Mouse (Mus musculus) Patski (cell line): ENCODE measurements around the gene Cep295nl. TPM values are rescaled to one million over a fixed set of nuclear protein-coding genes. Genes with fewer than 3 reads are reported as not detected.

Experiments
- ATAC-seq: fragments of 100-300 bp; one replicate; pipeline ENCODE4 v1.8.0; 2021
- CTCF ChIA-PET: fragments of 350-600 bp; sonication (Branson Sonifier 250); formaldehyde crosslinking; loops from one replicate; lab custom pipeline; 2022; ENCODE audit warnings: inconsistent platforms; lab: Charles Lee
- POLR2A ChIA-PET: fragments of 350-600 bp; sonication (Branson Sonifier 250); formaldehyde crosslinking; loops from one replicate; lab custom pipeline; 2022; ENCODE audit warnings: antibody characterized with exemption, inconsistent platforms; lab: Charles Lee
- DNase-seq: peaks from one replicate; pipeline ENCODE4 v3.0.0-alpha.2; 2011; ENCODE audit warnings: low read depth, low spot score
- H3K27me3 ChIP-seq: fragments of 371-371 bp; one replicate; pipeline ENCODE4 v1.5.1; 2021
- CTCF ChIP-seq: fragments of 100-300 bp; IDR thresholded peaks from one replicate; pipeline ENCODE4 v1.5.1; 2021
- in situ Hi-C: fragments of 300-500 bp; cut with MboI; formaldehyde crosslinking; loops from 3 replicates; pipeline ENCODE4 v1.11.1; 2018; ENCODE audit warnings: low pct_unique_long_range_greater_than_20kb, mixed read lengths
- polyA plus RNA-seq: library from polyadenylated mRNA; unstranded; gene quantifications from one replicate; pipeline ENCODE4 v1.2.3, GENCODE M21; 2021

Gene Cep295nl
- polyA plus RNA-seq, 1 experiment from 2014 or later = 0.41 TPM

GRCm38 (mm10) chr11:118371876-118372275 is 29.6 kb upstream of the Cep295nl start:
- H3K27me3 ChIP-seq = no peaks in the 10 kb centered on the region
- POLR2A ChIA-PET = no interaction called here
- no peak for TF ChIP-seq CTCF

GRCm38 (mm10) chr11:118369657-118370056 is 27.4 kb upstream of the Cep295nl start:
- POLR2A ChIA-PET = no interaction called here
- H3K27me3 ChIP-seq = no peaks in the 10 kb centered on the region
- in situ Hi-C loops = loop anchor here (5.0 kb wide), 1 partner anchor 47 kb away; no protein-coding TSS in a partner anchor
- CTCF ChIA-PET = interaction anchor here (1.8 kb wide), 1 partner anchor 9 kb away, joined by 7 read pairs; no protein-coding TSS in a partner anchor
- ATAC-seq (no peak), DNase-seq (no peak)
- TF ChIP-seq CTCF = no peak

More at GRCm38 (mm10) chr11:118371876-118372275, 29.6 kb upstream of the Cep295nl start:
- CTCF ChIA-PET = no interaction called here
- in situ Hi-C loops = no loop called here
- no peak for ATAC-seq
- DNase-seq = no peak

- DNase-seq (no peak), ATAC-seq (no peak)
- ChIA-PET POLR2A (no interaction called here), CTCF (interaction anchor here (1.8 kb wide), 1 partner anchor 10 kb away, joined by 7 read pairs; no protein-coding TSS in a partner anchor)
- in situ Hi-C loops = loop anchor here (5.0 kb wide), 1 partner anchor 47 kb away; no protein-coding TSS in a partner anchor
- H3K27me3 ChIP-seq = no peaks in the 10 kb centered on the region
- no peak for TF ChIP-seq CTCF
Measured at GRCm38 (mm10) chr11:118369251-118369650, 27.0 kb upstream of the Cep295nl start.

- H3K27me3 ChIP-seq = no peaks in the 10 kb centered on the region
- in situ Hi-C loops = loop anchor here (5.0 kb wide), 1 partner anchor 46 kb away; no protein-coding TSS in a partner anchor
- ChIA-PET POLR2A (no interaction called here), CTCF (interaction anchor here (0.7 kb wide), 1 partner anchor 11 kb away, joined by 5 read pairs; no protein-coding TSS in a partner anchor)
- TF ChIP-seq CTCF = no peak
- ATAC-seq = no peak
- no peak for DNase-seq
Measured at GRCm38 (mm10) chr11:118368330-118368729, 26.0 kb upstream of the Cep295nl start.

GRCm38 (mm10) chr11:118366559-118366958 is 24.3 kb upstream of the Cep295nl start:
- no peak for TF ChIP-seq CTCF
- no peaks in the 10 kb centered on the region for H3K27me3 ChIP-seq
- POLR2A ChIA-PET = no interaction called here
- CTCF ChIA-PET = interaction anchor here (2.3 kb wide), 1 partner anchor 44 kb away, joined by 5 read pairs; no protein-coding TSS in a partner anchor
- ATAC-seq = no peak
- DNase-seq = no peak
- in situ Hi-C loops = loop anchor here (5.0 kb wide), 1 partner anchor 44 kb away; no protein-coding TSS in a partner anchor

GRCm38 (mm10) chr11:118366108-118366507 is 23.8 kb upstream of the Cep295nl start:
- CTCF ChIA-PET = interaction anchor here (0.6 to 2.3 kb wide), 2 partner anchors 44 to 359 kb away, joined by 3 to 5 read pairs; no protein-coding TSS in a partner anchor
- in situ Hi-C loops = loop anchor here (5.0 kb wide), 1 partner anchor 44 kb away; no protein-coding TSS in a partner anchor
- POLR2A ChIA-PET = no interaction called here
- no peak for TF ChIP-seq CTCF
- DNase-seq (no peak), ATAC-seq (no peak)
- no peaks in the 10 kb centered on the region for H3K27me3 ChIP-seq

GRCm38 (mm10) chr11:118365171-118365570 is 22.9 kb upstream of the Cep295nl start:
- ATAC-seq = peak; percentile 61
- DNase-seq = peak; percentile 80
- no peak for TF ChIP-seq CTCF
- no peaks in the 10 kb centered on the region for H3K27me3 ChIP-seq
- in situ Hi-C loops = loop anchor here (5.0 kb wide), 1 partner anchor 43 kb away; no protein-coding TSS in a partner anchor
- ChIA-PET POLR2A (interaction anchor here (1.1 kb wide), 1 partner anchor 76 kb away, joined by 5 read pairs; no protein-coding TSS in a partner anchor), CTCF (interaction anchor here (1.0 to 2.3 kb wide), 3 partner anchors 14 to 49 kb away, joined by 3 to 5 read pairs (median 5); no protein-coding TSS in a partner anchor)

GRCm38 (mm10) chr11:118364021-118364420 is 21.7 kb upstream of the Cep295nl start:
- CTCF ChIA-PET = interaction anchor here (1.0 to 1.8 kb wide), 2 partner anchors 14 to 16 kb away, joined by 3 to 5 read pairs; no protein-coding TSS in a partner anchor
- no peak for TF ChIP-seq CTCF
- DNase-seq (no peak), ATAC-seq (no peak)
- POLR2A ChIA-PET = interaction anchor here (1.6 kb wide), 1 partner anchor 10 kb away, joined by 7 read pairs; no protein-coding TSS in a partner anchor
- in situ Hi-C loops = no loop called here
- no peaks in the 10 kb centered on the region for H3K27me3 ChIP-seq

GRCm38 (mm10) chr11:118362971-118363518 is 20.7 kb upstream of the Cep295nl start:
- DNase-seq (peak; percentile 75), ATAC-seq (peak; percentile 67)
- ChIA-PET CTCF (interaction anchor here (1.0 to 1.8 kb wide), 3 partner anchors 12 to 17 kb away, joined by 3 to 5 read pairs (median 5); no protein-coding TSS in a partner anchor), POLR2A (interaction anchor here (0.7 to 1.6 kb wide), 4 partner anchors 9 to 27 kb away, joined by 3 to 7 read pairs (median 3); no protein-coding TSS in a partner anchor)
- in situ Hi-C loops = no loop called here
- no peak for TF ChIP-seq CTCF
- H3K27me3 ChIP-seq = no peaks in the 10 kb centered on the region

- CTCF ChIA-PET = interaction anchor here (1.5 kb wide), 1 partner anchor 13 kb away, joined by 5 read pairs; no protein-coding TSS in a partner anchor
- in situ Hi-C loops = no loop called here
- no peak for ATAC-seq
- H3K27me3 ChIP-seq = no peaks in the 10 kb centered on the region
- POLR2A ChIA-PET = interaction anchor here (1.3 to 1.6 kb wide), 3 partner anchors 8 to 16 kb away, joined by 3 to 7 read pairs (median 3); no protein-coding TSS in a partner anchor
- no peak for DNase-seq
- no peak for TF ChIP-seq CTCF
Measured at GRCm38 (mm10) chr11:118362501-118362900, 20.2 kb upstream of the Cep295nl start.
